Mouse (Mus musculus) liver, adult 2 months (tissue): Measurements from ENCODE around the gene Llph. TPM values are rescaled to one million over a fixed set of nuclear protein-coding genes. Genes with fewer than 3 reads are reported as not detected.
"Not testable (repeated sequence)": the region's sequence is repeated elsewhere in the genome, so short reads cannot be mapped to it uniquely, and the experiment has no call there.

ENCODE experiments used
- DNase-seq: peaks from one replicate; pipeline ENCODE4 v3.0.0-alpha.2; 2011; ENCODE audit warnings: low read depth, low spot score; ENCODE audit errors: extremely low read depth
- H3K27ac ChIP-seq: fragments of 200-500 bp; replicated peaks from 2 replicates; pipeline ENCODE4 v1.5.1; 2012; ENCODE audit warnings: low read depth, mild to moderate bottlenecking, control low read depth, inconsistent platforms, low read length; ENCODE audit not compliant: insufficient read depth
- H3K27me3 ChIP-seq: fragments of 200-500 bp; 2 replicates; pipeline ENCODE4 v1.6.1; 2012; ENCODE audit warnings: mild to moderate bottlenecking, moderate library complexity, low read length, inconsistent platforms; ENCODE audit not compliant: control insufficient read depth, insufficient read depth
- H3K36me3 ChIP-seq: fragments of 200-500 bp; 2 replicates; pipeline ENCODE4 v1.6.1; 2012; ENCODE audit warnings: low read length, inconsistent platforms; ENCODE audit not compliant: control insufficient read depth, insufficient read depth
- H3K4me1 ChIP-seq: fragments of 200-500 bp; 2 replicates; pipeline ENCODE4 v1.6.1; 2011; ENCODE audit warnings: low read length; ENCODE audit not compliant: control insufficient read depth, insufficient read depth
- H3K4me3 ChIP-seq: fragments of 200-500 bp; 2 replicates; pipeline ENCODE4 v1.5.1; 2011; ENCODE audit warnings: low read depth, mild to moderate bottlenecking, control low read depth, low read length, moderate library complexity; ENCODE audit not compliant: insufficient read depth
- H3K79me2 ChIP-seq: fragments of 200-500 bp; 2 replicates; pipeline ENCODE4 v1.6.1; 2012; ENCODE audit warnings: inconsistent platforms, mild to moderate bottlenecking, low read length, moderate library complexity; ENCODE audit not compliant: control insufficient read depth, insufficient read depth
- H3K9ac ChIP-seq: fragments of 200-500 bp; 2 replicates; pipeline ENCODE4 v1.6.1; 2012; ENCODE audit warnings: low read depth, mild to moderate bottlenecking, control low read depth, inconsistent platforms, low read length
- CTCF ChIP-seq: fragments of 200-500 bp; IDR thresholded peaks from 2 replicates; pipeline ENCODE4 v1.5.1; 2011; ENCODE audit warnings: low read depth, low read length, control low read depth
- POLR2A ChIP-seq: fragments of 200-500 bp; IDR thresholded peaks from 2 replicates; pipeline ENCODE4 v1.6.1; 2011; ENCODE audit warnings: low read length, control low read depth; ENCODE audit not compliant: insufficient read depth; ENCODE audit errors: extremely low read depth
- WGBS: fragments of 180-500 bp; shearing (Covaris S2); methylation state at CpG from one replicate; pipeline ENCODE4 v1.1.7; 2018; 5-methylcytosine and 5-hydroxymethylcytosine counted together
- polyA plus RNA-seq: library from polyadenylated mRNA; depleted of rRNA; stranded (reverse); fragments of >200 nt; gene quantifications from 2 replicates; pipeline ENCODE4 v1.2.3, GENCODE M21; 2012
- total RNA-seq: library from RNA; depleted of rRNA; stranded (reverse); fragments of >200 nt; gene quantifications from 2 replicates; pipeline ENCODE4 v1.2.3, GENCODE M21; 2014

Llph gene
- total and polyA plus RNA-seq, 2 experiments: 4.9 to 15.2 TPM

- H3K4me3 ChIP-seq: peak overlapping the region; percentile 27
- DNase-seq: peak; percentile 25
- H3K9ac ChIP-seq: no peak overlapping the region
- H3K4me1 ChIP-seq: peaks cover 5% of the 10 kb centered on the region
- H3K36me3 ChIP-seq: no peaks in the 10 kb centered on the region
- H3K27me3 ChIP-seq: no peaks in the 10 kb centered on the region
- WGBS: 32% methylated on average over 6 of the region's 6 CpGs
- TF ChIP-seq POLR2A (no peak), CTCF (no peak)
- peaks cover 16% of the 10 kb centered on the region; the same call in 1 of the 2 replicates for H3K79me2 ChIP-seq
- no peak overlapping the region for H3K27ac ChIP-seq
Measured at GRCm38 (mm10) chr10:120209539-120209925, 17.3 kb upstream of the Llph start.

DNA sequence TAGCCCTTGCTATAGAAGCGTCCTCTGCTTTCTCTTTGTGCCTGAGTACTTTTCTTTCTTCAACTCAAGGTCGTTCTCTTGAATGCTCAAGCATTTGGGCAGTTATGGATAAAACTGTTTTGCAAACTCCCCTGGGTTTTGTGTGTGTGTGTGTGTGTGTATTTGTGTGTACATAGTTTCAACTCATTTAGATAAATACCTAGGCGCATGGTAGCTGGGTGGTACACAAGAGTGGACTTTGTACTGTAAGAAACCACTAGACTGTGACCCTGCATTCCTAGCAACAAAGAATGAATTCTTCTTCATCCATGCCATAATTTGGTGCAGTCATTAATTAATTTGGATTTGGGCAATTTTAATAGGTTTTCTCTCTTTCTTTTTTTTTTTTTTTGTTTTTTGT, 16.8 kb upstream of the Llph start:
- no peak overlapping the region for H3K27ac ChIP-seq
- H3K36me3 ChIP-seq: no peaks in the 10 kb centered on the region
- DNase-seq: no peak
- no peak overlapping the region for H3K9ac ChIP-seq
- H3K27me3 ChIP-seq: no peaks in the 10 kb centered on the region
- WGBS: 79% methylated on average over 3 of the region's 3 CpGs
- H3K4me1 ChIP-seq: peaks cover 5% of the 10 kb centered on the region
- no peak for TF ChIP-seq POLR2A
- H3K4me3 ChIP-seq: no peak overlapping the region
- peaks cover 16% of the 10 kb centered on the region; the same call in 1 of the 2 replicates for H3K79me2 ChIP-seq

- H3K4me3 ChIP-seq, DNase-seq, H3K27me3 ChIP-seq, H3K9ac ChIP-seq, H3K4me1 ChIP-seq, H3K27ac ChIP-seq, H3K79me2 ChIP-seq: not testable (repeated sequence)
- 95% methylated on average over 1 of the region's 1 CpGs for WGBS
- peaks cover 28% of the 10 kb centered on the region for H3K36me3 ChIP-seq
Measured at GRCm38 (mm10) chr10:120217099-120217498, 9.8 kb upstream of the Llph start.

- no peaks in the 10 kb centered on the region for H3K79me2 ChIP-seq
- no peak overlapping the region for H3K4me3 ChIP-seq
- WGBS: 93% methylated on average over 10 of the region's 10 CpGs
- no peak overlapping the region for H3K9ac ChIP-seq
- no peak for DNase-seq
- TF ChIP-seq POLR2A (no peak), CTCF (no peak)
- peaks cover 30% of the 10 kb centered on the region for H3K36me3 ChIP-seq
- H3K4me1 ChIP-seq: no peaks in the 10 kb centered on the region
- H3K27ac ChIP-seq: no peak overlapping the region
- no peaks in the 10 kb centered on the region for H3K27me3 ChIP-seq
Measured at GRCm38 (mm10) chr10:120218996-120219395, 7.9 kb upstream of the Llph start.

- WGBS: 67% methylated on average over 14 of the region's 14 CpGs
- Histone ChIP-seq H3K79me2 (no peaks in the 10 kb centered on the region), H3K27me3 (no peaks in the 10 kb centered on the region), H3K36me3 (peaks cover 32% of the 10 kb centered on the region), H3K4me1 (no peaks in the 10 kb centered on the region), H3K4me3 (no peak overlapping the region), H3K9ac (no peak overlapping the region), H3K27ac (no peak overlapping the region)
- peak; percentile 29 for DNase-seq
- TF ChIP-seq POLR2A (no peak), CTCF (no peak)
Measured at GRCm38 (mm10) chr10:120219578-120220359, 7.1 kb upstream of the Llph start.

DNA sequence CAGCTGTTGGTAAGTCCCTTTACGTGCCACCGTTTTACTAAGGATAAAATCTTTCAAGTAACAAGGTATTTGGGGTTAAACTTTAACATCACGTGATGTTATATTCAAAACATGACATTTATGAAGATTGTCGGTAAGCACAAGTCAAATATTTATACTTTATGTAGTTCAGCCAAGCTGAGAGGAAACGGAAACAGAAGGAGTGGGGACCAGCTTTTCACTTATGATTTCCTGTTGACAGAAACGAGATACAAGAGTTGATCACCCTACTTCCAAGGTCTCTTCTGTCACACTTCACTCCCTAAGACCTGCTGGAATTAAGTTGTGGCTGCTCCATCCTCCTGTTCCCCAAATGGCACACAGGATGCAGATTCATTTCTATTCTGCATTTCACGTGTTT, 6.1 kb upstream of the Llph start:
- Histone ChIP-seq H3K4me1 (no peaks in the 10 kb centered on the region), H3K9ac (no peak overlapping the region), H3K27ac (no peak overlapping the region; the same call in 1 of the 2 replicates), H3K36me3 (peaks cover 28% of the 10 kb centered on the region), H3K27me3 (no peaks in the 10 kb centered on the region), H3K4me3 (no peak overlapping the region), H3K79me2 (no peaks in the 10 kb centered on the region)
- no peak for DNase-seq
- TF ChIP-seq POLR2A: no peak
- TF ChIP-seq CTCF: no peak
- 68% methylated on average over 7 of the region's 7 CpGs for WGBS
